Mouse (Mus musculus): ENCODE data around the gene G6pd2. TPM values are rescaled to one million over a fixed set of nuclear protein-coding genes. Genes with fewer than 3 reads are reported as not detected.

Gene G6pd2
- polyA plus RNA-seq (2015; fragmentation: Nextera tagmentation; extraction: Ambion mirVana), result 0.05 TPM in 1 of 2 replicates, not detected in the other

GRCm38 (mm10) chr5:61808516-61808915 is at the start of gene G6pd2:
G6pd2 (plus strand) TSS chr5:61808816.
- ATAC-seq (ENCODE audit: low read depth), result no peak
- no peak within 1 kb of the TSS for H3K27ac ChIP-seq (ENCODE audit: low read length)
- H3K36me3 ChIP-seq (ENCODE audit: control insufficient read depth, insufficient read depth), result no peaks in the 10 kb centered on the region
- no peaks in the 10 kb centered on the region for H3K9me3 ChIP-seq (replicated peaks; ENCODE audit: control insufficient read depth, low read length)
- no peak within 1 kb of the TSS for H3K4me2 ChIP-seq (ENCODE audit: low read depth, low read length)
- H3K4me3 ChIP-seq (ENCODE audit: low read depth, low read length), result no peak within 1 kb of the TSS
- WGBS (ENCODE audit: insufficient replicate concordance), result 59% methylated on average over 2 of the region's 2 CpGs
- H3K27me3 ChIP-seq (ENCODE audit: control insufficient read depth, insufficient read depth, low read depth, low read length), result no peaks in the 10 kb centered on the region
- no peak within 1 kb of the TSS for H3K9ac ChIP-seq (ENCODE audit: low read depth, low read length)
- no peaks in the 10 kb centered on the region for H3K4me1 ChIP-seq (ENCODE audit: control insufficient read depth, low read depth, low read length)

- no peak overlapping the region for H3K4me3 ChIP-seq (ENCODE audit: low read depth, low read length)
- H3K27ac ChIP-seq (ENCODE audit: low read length), result no peak overlapping the region
- H3K4me1 ChIP-seq (ENCODE audit: control insufficient read depth, low read depth, low read length), result no peaks in the 10 kb centered on the region
- H3K9me3 ChIP-seq (replicated peaks; ENCODE audit: control insufficient read depth, low read length), result no peaks in the 10 kb centered on the region
- WGBS (ENCODE audit: insufficient replicate concordance), result 29% methylated on average over 1 of the region's 1 CpGs
- no peak for ATAC-seq (ENCODE audit: low read depth)
- H3K4me2 ChIP-seq (ENCODE audit: low read depth, low read length), result no peak overlapping the region
- no peaks in the 10 kb centered on the region for H3K36me3 ChIP-seq (ENCODE audit: control insufficient read depth, insufficient read depth)
- H3K9ac ChIP-seq (ENCODE audit: low read depth, low read length), result no peak overlapping the region
- H3K27me3 ChIP-seq (ENCODE audit: control insufficient read depth, insufficient read depth, low read depth, low read length), result no peaks in the 10 kb centered on the region
Measured at GRCm38 (mm10) chr5:61764214-61764613, 44.4 kb upstream of the G6pd2 start.

- Histone ChIP-seq H3K36me3 (ENCODE audit: control insufficient read depth, insufficient read depth) (no peaks in the 10 kb centered on the region), H3K4me2 (ENCODE audit: low read depth, low read length) (no peak overlapping the region), H3K4me1 (ENCODE audit: control insufficient read depth, low read depth, low read length) (no peaks in the 10 kb centered on the region), H3K27me3 (ENCODE audit: control insufficient read depth, insufficient read depth, low read depth, low read length) (no peaks in the 10 kb centered on the region), H3K27ac (ENCODE audit: low read length) (no peak overlapping the region), H3K9me3 (replicated peaks; ENCODE audit: control insufficient read depth, low read length) (no peaks in the 10 kb centered on the region), H3K4me3 (ENCODE audit: low read depth, low read length) (no peak overlapping the region), H3K9ac (ENCODE audit: low read depth, low read length) (no peak overlapping the region)
- no peak for ATAC-seq (ENCODE audit: low read depth)
Measured at GRCm38 (mm10) chr5:61832935-61833551, 24.4 kb downstream of the G6pd2 start.

GRCm38 (mm10) chr5:61843891-61844290 is 35.3 kb downstream of the G6pd2 start:
- Histone ChIP-seq H3K9me3 (replicated peaks; ENCODE audit: control insufficient read depth, low read length) (no peaks in the 10 kb centered on the region), H3K27ac (ENCODE audit: low read length) (no peak overlapping the region), H3K9ac (ENCODE audit: low read depth, low read length) (no peak overlapping the region), H3K4me3 (ENCODE audit: low read depth, low read length) (no peak overlapping the region), H3K27me3 (ENCODE audit: control insufficient read depth, insufficient read depth, low read depth, low read length) (no peaks in the 10 kb centered on the region), H3K4me1 (ENCODE audit: control insufficient read depth, low read depth, low read length) (no peaks in the 10 kb centered on the region), H3K4me2 (ENCODE audit: low read depth, low read length) (no peak overlapping the region), H3K36me3 (ENCODE audit: control insufficient read depth, insufficient read depth) (no peaks in the 10 kb centered on the region)
- ATAC-seq (ENCODE audit: low read depth), result no peak
- WGBS (ENCODE audit: insufficient replicate concordance), result 41% methylated on average over 2 of the region's 2 CpGs
